Comparison of ENCODE assay signal across 28 mouse cellular contexts in the genomic region with DNA sequence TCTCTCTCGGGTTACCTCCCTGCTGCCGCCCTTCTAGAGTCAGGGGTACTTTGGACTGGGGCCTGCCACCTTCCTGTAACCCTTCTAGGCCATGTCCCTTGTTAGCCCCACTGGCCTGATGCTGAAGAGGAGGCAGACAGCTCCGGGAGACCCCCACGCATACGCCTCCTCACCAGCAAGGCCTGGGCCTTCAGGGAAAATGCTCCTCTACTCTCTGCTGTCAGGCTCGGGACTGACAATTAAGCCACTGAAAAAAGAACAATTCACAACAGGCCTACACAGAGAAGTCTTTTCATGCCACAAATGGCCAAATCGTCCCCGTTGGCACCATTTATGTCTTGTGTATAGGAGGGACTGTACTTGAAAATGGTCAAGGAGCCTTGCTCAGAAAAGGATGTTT.
DNase-seq lines count a peak whose midpoint lies in the region; ATAC-seq and TF ChIP-seq lines count a peak whose summit lies in the region.
"Had no signal": no experiment of that assay in that cellular context is flagged by ENCODE, and none has a peak within 500 bp of the region (broad histone marks: within the 10 kb centered on the region; RNA-seq: fewer than 3 reads in every experiment).

No protein-coding gene starts in this region.

- TF ChIP-seq CTCF in hindbrain, postnatal 0 days (IDR thresholded peaks at IDR 0.05; ENCODE audit: low read depth), result no peak
- no peak for TF ChIP-seq CTCF in midbrain, postnatal 0 days (IDR thresholded peaks at IDR 0.05)
- TF ChIP-seq CTCF in cortical plate, adult 2 months (IDR thresholded peaks at IDR 0.05; ENCODE audit: extremely low read depth, insufficient read depth, low read length), result no peak

- WGBS in hindbrain, postnatal 0 days, result 67% methylated on average over 8 of the region's 8 CpGs
- WGBS in hindbrain, embryonic 14.5 days, result 65% methylated on average over 8 of the region's 8 CpGs
- WGBS in midbrain, embryonic 10.5 days, result 77% methylated on average over 8 of the region's 8 CpGs
- 71% methylated on average over 8 of the region's 8 CpGs for WGBS in midbrain, postnatal 0 days

- no peak overlapping the region for H3K4me3 ChIP-seq in hindbrain, postnatal 0 days (ENCODE audit: low read length)
- H3K4me3 ChIP-seq in hindbrain, embryonic 14.5 days (replicated peaks; ENCODE audit: low read length), result no peak overlapping the region
- no peak overlapping the region for H3K4me3 ChIP-seq in midbrain, embryonic 10.5 days
- H3K4me3 ChIP-seq in midbrain, postnatal 0 days (ENCODE audit: low read depth, low read length), result no peak overlapping the region
- H3K4me3 ChIP-seq in cortical plate, adult 2 months (ENCODE audit: insufficient read depth, low read length), result no peak overlapping the region
- H3K4me3 ChIP-seq: embryonic facial prominence, embryonic 12.5 days; erythroblast, embryonic 14.5 days; forebrain, embryonic 12.5 days; forebrain, embryonic 15.5 days; gastrocnemius, adult 2 months; hindbrain, embryonic 13.5 days had no signal

- H3K4me2 ChIP-seq in hindbrain, postnatal 0 days (ENCODE audit: low read depth, low read length), result no peak overlapping the region
- no peak overlapping the region for H3K4me2 ChIP-seq in hindbrain, embryonic 14.5 days (replicated peaks)
- H3K4me2 ChIP-seq in midbrain, postnatal 0 days (ENCODE audit: low read depth, low read length, poor library complexity, severe bottlenecking), result no peak overlapping the region
- H3K4me2 ChIP-seq: embryonic facial prominence, embryonic 12.5 days; forebrain, embryonic 12.5 days; forebrain, embryonic 15.5 days; heart, embryonic 11.5 days; hindbrain, embryonic 13.5 days had no signal

- no peak for TF ChIP-seq POLR2A in cortical plate, adult 2 months (IDR thresholded peaks at IDR 0.05; ENCODE audit: extremely low read depth, insufficient read depth, low read length)

- no peaks in the 10 kb centered on the region for H3K4me1 ChIP-seq in hindbrain, postnatal 0 days (ENCODE audit: insufficient read depth, low read length)
- H3K4me1 ChIP-seq in hindbrain, embryonic 14.5 days (replicated peaks; ENCODE audit: control insufficient read depth, insufficient read depth, low read length), result no peaks in the 10 kb centered on the region
- H3K4me1 ChIP-seq in midbrain, embryonic 10.5 days, result no peaks in the 10 kb centered on the region
- no peaks in the 10 kb centered on the region for H3K4me1 ChIP-seq in midbrain, postnatal 0 days (ENCODE audit: insufficient read depth, low read length)
- H3K4me1 ChIP-seq in cortical plate, adult 2 months (ENCODE audit: control insufficient read depth, insufficient read depth, low read length), result peaks cover 24% of the 10 kb centered on the region
- H3K4me1 ChIP-seq: embryonic facial prominence, embryonic 12.5 days; forebrain, embryonic 12.5 days; forebrain, embryonic 15.5 days had no signal

- no peaks in the 10 kb centered on the region for H3K36me3 ChIP-seq in hindbrain, postnatal 0 days (ENCODE audit: insufficient read depth, low read length)
- H3K36me3 ChIP-seq in hindbrain, embryonic 14.5 days (replicated peaks; ENCODE audit: control insufficient read depth, insufficient read depth), result 0 out of 2 replicates have a peak, but pooled peaks cover 5% of the 10 kb centered on the region
- no peaks in the 10 kb centered on the region for H3K36me3 ChIP-seq in midbrain, embryonic 10.5 days
- H3K36me3 ChIP-seq in midbrain, postnatal 0 days (ENCODE audit: insufficient read depth, low read length), result 0 out of 2 replicates have a peak, but pooled peaks cover 3% of the 10 kb centered on the region
- H3K36me3 ChIP-seq: embryonic facial prominence, embryonic 12.5 days; forebrain, embryonic 12.5 days; forebrain, embryonic 15.5 days; G1E; hindbrain, embryonic 13.5 days had no signal

- no peak for DNase-seq in frontal cortex, adult 2 months (ENCODE audit: extremely low spot score in 1 of 2, low spot score in 1 of 2)
- DNase-seq in hindbrain, postnatal 0 days (ENCODE audit: low spot score), result no peak
- DNase-seq in hindbrain, embryonic 14.5 days (ENCODE audit: low spot score), result no peak
- DNase-seq in midbrain, embryonic 10.5 days (ENCODE audit: low spot score), result no peak
- DNase-seq in midbrain, postnatal 0 days (ENCODE audit: low spot score), result no peak
- DNase-seq: adrenal gland, postnatal 10 days; adrenal gland, postnatal 36 days; B cell, adult 2 months; cerebellum, adult 11 months; cerebellum, adult 2 months; cerebellum, adult 9-11 months; cerebellum, postnatal 25 days; gastrocnemius, adult 2 months; gastrocnemius, postnatal 14 days; heart, adult 18-20 months; kidney, adult 18-20 months had no signal

- no peak overlapping the region for H3K9ac ChIP-seq in hindbrain, postnatal 0 days (replicated peaks; ENCODE audit: low read length)
- H3K9ac ChIP-seq in hindbrain, embryonic 14.5 days, result no peak overlapping the region
- no peak overlapping the region for H3K9ac ChIP-seq in midbrain, postnatal 0 days (replicated peaks; ENCODE audit: low read length, poor library complexity, severe bottlenecking)
- H3K9ac ChIP-seq: embryonic facial prominence, embryonic 12.5 days; forebrain, embryonic 12.5 days; forebrain, embryonic 15.5 days had no signal

- H3K9me3 ChIP-seq in hindbrain, postnatal 0 days (ENCODE audit: low read length), result no peaks in the 10 kb centered on the region
- H3K9me3 ChIP-seq in hindbrain, embryonic 14.5 days (ENCODE audit: control insufficient read depth, low read length), result no peaks in the 10 kb centered on the region
- no peaks in the 10 kb centered on the region for H3K9me3 ChIP-seq in midbrain, embryonic 10.5 days (replicated peaks)
- H3K9me3 ChIP-seq in midbrain, postnatal 0 days (ENCODE audit: low read length), result no peaks in the 10 kb centered on the region
- H3K9me3 ChIP-seq: embryonic facial prominence, embryonic 12.5 days; forebrain, embryonic 12.5 days; forebrain, embryonic 15.5 days; G1E; hindbrain, embryonic 13.5 days had no signal

- no peak overlapping the region; the same call in 1 of the 2 replicates for H3K27ac ChIP-seq in hindbrain, postnatal 0 days
- H3K27ac ChIP-seq in hindbrain, embryonic 14.5 days, result no peak overlapping the region
- H3K27ac ChIP-seq in midbrain, embryonic 10.5 days (replicated peaks), result 0 out of 2 replicates have a peak overlapping the region, but pooled peaks have one; percentile 23
- H3K27ac ChIP-seq in midbrain, postnatal 0 days (ENCODE audit: low read depth, low read length), result no peak overlapping the region
- H3K27ac ChIP-seq in cortical plate, adult 2 months (ENCODE audit: insufficient read depth, low read length), result peak overlapping the region; percentile 36; the same call in 1 of the 2 replicates
- H3K27ac ChIP-seq: embryonic facial prominence, embryonic 12.5 days; forebrain, embryonic 12.5 days; forebrain, embryonic 15.5 days; gastrocnemius, adult 2 months; hindbrain, embryonic 13.5 days had no signal

- no peaks in the 10 kb centered on the region for H3K27me3 ChIP-seq in hindbrain, postnatal 0 days (ENCODE audit: insufficient read depth, low read length)
- no peaks in the 10 kb centered on the region for H3K27me3 ChIP-seq in hindbrain, embryonic 14.5 days (ENCODE audit: control insufficient read depth, insufficient read depth, low read length)
- H3K27me3 ChIP-seq in midbrain, embryonic 10.5 days (ENCODE audit: low read depth, poor library complexity, severe bottlenecking), result no peaks in the 10 kb centered on the region
- H3K27me3 ChIP-seq in midbrain, postnatal 0 days (ENCODE audit: insufficient read depth, low read length), result no peaks in the 10 kb centered on the region
- H3K27me3 ChIP-seq: embryonic facial prominence, embryonic 12.5 days; forebrain, embryonic 12.5 days; forebrain, embryonic 15.5 days had no signal

- ATAC-seq in frontal cortex, adult (ENCODE audit: low TSS enrichment), result peak; percentile 36
- 0 out of 2 replicates have a peak, but pooled peaks have one; percentile 14 for ATAC-seq in hindbrain, postnatal 0 days
- ATAC-seq in hindbrain, embryonic 14.5 days (ENCODE audit: low FRiP score), result no peak
- ATAC-seq in midbrain, postnatal 0 days (ENCODE audit: low FRiP score), result no peak
- no peak for ATAC-seq in inflammation-experienced regulatory T-cells, adult 6 months
- ATAC-seq: forebrain, embryonic 15.5 days; intestine, embryonic 16.5 days; Patski had no signal

Comparison
In these comparisons a context has a peak if more than half of its experiments do, and no peak if none do; other contexts are left out.
1. ATAC-seq: peak in frontal cortex, adult (single experiment) and hindbrain, postnatal 0 days (single experiment); none in hindbrain, embryonic 14.5 days (single experiment), midbrain, postnatal 0 days (single experiment) and inflammation-experienced regulatory T-cells, adult 6 months (single experiment).
2. H3K27ac ChIP-seq: peak in midbrain, embryonic 10.5 days (single experiment) and cortical plate, adult 2 months (single experiment); none in hindbrain, postnatal 0 days (single experiment), hindbrain, embryonic 14.5 days (single experiment) and midbrain, postnatal 0 days (single experiment).